Comparison of ENCODE assay signal across 8 mouse cellular contexts in the genomic region with DNA sequence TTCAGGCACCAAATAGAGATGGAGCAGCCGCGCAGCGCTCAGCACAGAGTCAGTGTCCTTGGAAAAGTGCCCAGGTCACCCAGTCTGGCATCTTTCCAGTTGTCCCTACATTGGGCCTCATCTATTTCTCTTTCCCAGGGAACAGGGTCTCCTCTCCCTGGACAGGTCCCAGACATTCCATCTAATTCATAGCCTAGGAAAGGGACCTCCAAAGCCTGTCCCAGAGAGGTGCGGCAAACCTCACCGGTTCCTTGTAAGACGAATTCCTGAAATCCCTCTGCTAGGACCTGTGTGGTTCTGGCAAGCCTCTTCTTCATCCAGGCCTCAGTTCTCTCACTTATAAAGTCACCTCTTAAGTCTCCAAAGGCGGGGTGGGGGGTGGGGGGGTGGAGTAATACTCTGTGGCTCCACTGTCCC. TPM values are rescaled to one million over a fixed set of nuclear protein-coding genes. Genes with fewer than 3 reads are reported as not detected.
A peak's percentile ranks its signal among the peaks of the same experiment; 100 is the strongest.
DNase-seq lines count a peak whose midpoint lies in the region; ATAC-seq and TF ChIP-seq lines count a peak whose summit lies in the region.
"Had no signal": no experiment of that assay in that cellular context is flagged by ENCODE, and none has a peak within 500 bp of the region (broad histone marks: within the 10 kb centered on the region; RNA-seq: fewer than 3 reads in every experiment).

No protein-coding gene starts in this region.

- H3K4me1 ChIP-seq in heart, postnatal 0 days (ENCODE audit: control insufficient read depth, insufficient read depth): peaks cover 28% of the 10 kb centered on the region
- peaks cover 39% of the 10 kb centered on the region for H3K4me1 ChIP-seq in lung, embryonic 16.5 days (replicated peaks; ENCODE audit: control insufficient read depth, insufficient read depth, low read length)

- TF ChIP-seq EP300 in heart, postnatal 0 days (IDR thresholded peaks at IDR 0.05; ENCODE audit: low read depth): no peak

- TF ChIP-seq CTCF in heart, postnatal 0 days (IDR thresholded peaks at IDR 0.05; ENCODE audit: low read depth): no peak

- H3K36me3 ChIP-seq in heart, postnatal 0 days (replicated peaks; ENCODE audit: control insufficient read depth, insufficient read depth, low read length): peaks cover 41% of the 10 kb centered on the region
- H3K36me3 ChIP-seq in lung, embryonic 16.5 days (ENCODE audit: control insufficient read depth, insufficient read depth, low read length): peaks cover 6% of the 10 kb centered on the region

- DNase-seq in adrenal gland, adult 2 months: peak; percentile 90
- peak; percentile 74 for DNase-seq in cerebellum, adult 9-10 months
- peak; percentile 62 for DNase-seq in heart, postnatal 0 days (ENCODE audit: low spot score)
- DNase-seq in spleen, postnatal 10 days (ENCODE audit: low spot score in 2 of 2): no peak
- DNase-seq in frontal cortex, postnatal 36 days (ENCODE audit: low spot score in 2 of 2): no peak
- no peak for DNase-seq in ovary, adult 18-20 months (ENCODE audit: low spot score)

- H3K27ac ChIP-seq in heart, postnatal 0 days (ENCODE audit: low read depth): peak overlapping the region; percentile 92
- H3K27ac ChIP-seq in lung, embryonic 16.5 days (ENCODE audit: low read length): peak overlapping the region; percentile 75
- H3K27ac ChIP-seq: liver, embryonic 14.5 days had no signal

- ATAC-seq in heart, postnatal 0 days (ENCODE audit: insufficient read depth, low read depth): peak; percentile 55
- ATAC-seq in lung, embryonic 16.5 days (ENCODE audit: low read depth): no peak; the same call in 1 of the 2 replicates

- H3K9ac ChIP-seq in heart, postnatal 0 days (replicated peaks; ENCODE audit: low read depth, low read length): peak overlapping the region; percentile 14; the same call in 1 of the 2 replicates
- H3K9ac ChIP-seq in lung, embryonic 16.5 days (ENCODE audit: low read length): peak overlapping the region; percentile 32; the same call in 1 of the 2 replicates
- H3K9ac ChIP-seq: liver, embryonic 14.5 days had no signal

- no peak overlapping the region for H3K4me3 ChIP-seq in heart, postnatal 0 days (ENCODE audit: low read depth, low read length)
- H3K4me3 ChIP-seq in lung, embryonic 16.5 days (ENCODE audit: low read length): no peak overlapping the region

- WGBS in heart, postnatal 0 days: 10% methylated on average over 6 of the region's 7 CpGs
- 19% methylated on average over 6 of the region's 7 CpGs for WGBS in lung, embryonic 16.5 days

- no peaks in the 10 kb centered on the region for H3K9me3 ChIP-seq in heart, postnatal 0 days (replicated peaks; ENCODE audit: control insufficient read depth, low read length)
- no peaks in the 10 kb centered on the region for H3K9me3 ChIP-seq in lung, embryonic 16.5 days (ENCODE audit: control insufficient read depth, low read length)

- H3K4me2 ChIP-seq in heart, postnatal 0 days (ENCODE audit: low read depth, low read length): 0 out of 2 replicates have a peak overlapping the region, but pooled peaks have one; percentile 4
- no peak overlapping the region; the same call in 1 of the 2 replicates for H3K4me2 ChIP-seq in lung, embryonic 16.5 days (ENCODE audit: low read depth, low read length)

- H3K27me3 ChIP-seq in heart, postnatal 0 days (ENCODE audit: control insufficient read depth, insufficient read depth, low read length): no peaks in the 10 kb centered on the region
- no peaks in the 10 kb centered on the region for H3K27me3 ChIP-seq in lung, embryonic 16.5 days (ENCODE audit: control insufficient read depth, insufficient read depth, low read depth, low read length)

RNA-seq across cellular contexts. Expression of a gene that starts 30.6 kb away (rescaled TPM):
- total RNA-seq in adrenal gland, adult 2 months (2021): 10 to 100 TPM; 73.3 TPM
- 50.3 and 64.6 TPM in 2 replicates for polyA plus RNA-seq in adrenal gland, adult 2 months (2012; rRNA removed)
- 12.7 and 14.7 TPM in 2 replicates for total RNA-seq in heart, postnatal 0 days (2014; rRNA removed; ENCODE audit: low replicate concordance)
- 40.0 and 41.2 TPM in 2 replicates for polyA plus RNA-seq in heart, postnatal 0 days (2015; fragmentation: Nextera tagmentation; extraction: Ambion mirVana)
- 22.0 and 22.1 TPM in 2 replicates for polyA plus RNA-seq in lung, embryonic 16.5 days (2015; fragmentation: Nextera tagmentation; extraction: Ambion mirVana)

RNA-seq across cellular contexts. Expression of a gene that starts 31.0 kb away (rescaled TPM):
- 100 to 1,000 TPM; 203 to 288 TPM for total RNA-seq in adrenal gland, adult 2 months (2021)
- polyA plus RNA-seq in adrenal gland, adult 2 months (2012; rRNA removed): 407 and 432 TPM in 2 replicates
- total RNA-seq in heart, postnatal 0 days (2014; rRNA removed; ENCODE audit: low replicate concordance): 160 and 168 TPM in 2 replicates
- 155 and 158 TPM in 2 replicates for polyA plus RNA-seq in heart, postnatal 0 days (2015; fragmentation: Nextera tagmentation; extraction: Ambion mirVana)
- polyA plus RNA-seq in lung, embryonic 16.5 days (2015; fragmentation: Nextera tagmentation; extraction: Ambion mirVana): 124 and 125 TPM in 2 replicates

RNA-seq across cellular contexts. Expression of a gene that starts 47.6 kb away (rescaled TPM):
- total RNA-seq in adrenal gland, adult 2 months (2021): 10 to 100 TPM; 33.4 to 48.9 TPM
- polyA plus RNA-seq in adrenal gland, adult 2 months (2012; rRNA removed): 54.2 and 59.1 TPM in 2 replicates
- total RNA-seq in heart, postnatal 0 days (2014; rRNA removed; ENCODE audit: low replicate concordance): 62.1 and 95.5 TPM in 2 replicates
- 22.5 and 22.6 TPM in 2 replicates for polyA plus RNA-seq in heart, postnatal 0 days (2015; fragmentation: Nextera tagmentation; extraction: Ambion mirVana)
- 34.0 and 36.7 TPM in 2 replicates for polyA plus RNA-seq in lung, embryonic 16.5 days (2015; fragmentation: Nextera tagmentation; extraction: Ambion mirVana)

RNA-seq across cellular contexts. Expression of a gene that starts 47.7 kb away (rescaled TPM):
- 10 to 100 TPM; 36.1 to 37.1 TPM for total RNA-seq in adrenal gland, adult 2 months (2021)
- polyA plus RNA-seq in adrenal gland, adult 2 months (2012; rRNA removed): 40.6 and 51.1 TPM in 2 replicates
- total RNA-seq in heart, postnatal 0 days (2014; rRNA removed; ENCODE audit: low replicate concordance): 55.3 and 56.9 TPM in 2 replicates
- polyA plus RNA-seq in heart, postnatal 0 days (2015; fragmentation: Nextera tagmentation; extraction: Ambion mirVana): 65.8 and 69.0 TPM in 2 replicates
- 27.0 and 28.7 TPM in 2 replicates for polyA plus RNA-seq in lung, embryonic 16.5 days (2015; fragmentation: Nextera tagmentation; extraction: Ambion mirVana)

Comparison
In these comparisons a context has a peak if more than half of its experiments do, and no peak if none do; other contexts are left out.
1. DNase-seq: peak in adrenal gland, adult 2 months (single experiment), cerebellum, adult 9-10 months (single experiment) and heart, postnatal 0 days (single experiment); none in spleen, postnatal 10 days (0 of 2), frontal cortex, postnatal 36 days (0 of 2) and ovary, adult 18-20 months (single experiment).